Mouse (Mus musculus) lung, postnatal 0 days (tissue): ENCODE results near the gene 1500009L16Rik. TPM values are rescaled to one million over a fixed set of nuclear protein-coding genes. Genes with fewer than 3 reads are reported as not detected.
A peak's percentile ranks its signal among the peaks of the same experiment; 100 is the strongest.

Source experiments
- ATAC-seq: fragments of 200-750 bp; cut with Nextera tagmentation; 2 replicates; pipeline ENCODE4 v1.8.0; 2017; ENCODE audit warnings: moderate library complexity
- DNase-seq: peaks from one replicate; pipeline ENCODE4 v3.0.0-alpha.2; 2016; ENCODE audit warnings: low spot score
- H3K27ac ChIP-seq: fragments of 300-500 bp; sonication (generic); 2 replicates; pipeline ENCODE4 v1.5.1; 2014; ENCODE audit warnings: antibody characterized with exemption, mild to moderate bottlenecking, low read length, mixed read lengths
- H3K27me3 ChIP-seq: fragments of 300-500 bp; sonication (generic); replicated peaks from 2 replicates; pipeline ENCODE4 v1.6.1; 2014; ENCODE audit warnings: low read length, mixed read lengths; ENCODE audit not compliant: insufficient read depth
- H3K36me3 ChIP-seq: fragments of 300-500 bp; sonication (generic); 2 replicates; pipeline ENCODE4 v1.6.1; 2014; ENCODE audit warnings: low read length, mixed read lengths; ENCODE audit not compliant: insufficient read depth
- H3K4me1 ChIP-seq: fragments of 300-500 bp; sonication (generic); 2 replicates; pipeline ENCODE4 v1.6.1; 2014; ENCODE audit warnings: antibody characterized with exemption, low read depth, low read length, mixed read lengths; ENCODE audit not compliant: insufficient read depth
- H3K4me2 ChIP-seq: fragments of 300-500 bp; sonication (generic); replicated peaks from 2 replicates; pipeline ENCODE4 v1.6.1; 2014; ENCODE audit warnings: low read depth, mild to moderate bottlenecking, low read length, moderate library complexity, mixed read lengths
- H3K4me3 ChIP-seq: fragments of 300-500 bp; sonication (generic); 2 replicates; pipeline ENCODE4 v1.5.1; 2014; ENCODE audit warnings: low read depth, low read length
- H3K9ac ChIP-seq: fragments of 300-500 bp; sonication (generic); replicated peaks from 2 replicates; pipeline ENCODE4 v1.6.1; 2014; ENCODE audit warnings: low read depth, mild to moderate bottlenecking
- H3K9me3 ChIP-seq: fragments of 300-500 bp; sonication (generic); 2 replicates; pipeline ENCODE4 v1.6.1; 2016; ENCODE audit warnings: low read length, mixed read lengths
- CTCF ChIP-seq: IDR thresholded peaks from 2 replicates; pipeline ENCODE4 v1.5.1; 2016; ENCODE audit warnings: antibody characterized with exemption, mild to moderate bottlenecking
- EP300 ChIP-seq: IDR thresholded peaks from 2 replicates; pipeline ENCODE4 v1.6.1; 2016; ENCODE audit warnings: antibody characterized with exemption, mild to moderate bottlenecking, control low read depth
- WGBS: fragments of 180-500 bp; shearing (Covaris S2); extraction: QIAGEN DNeasy Blood & Tissue Kit; methylation state at CpG from one replicate; pipeline ENCODE4 v1.1.7; 2014; 5-methylcytosine and 5-hydroxymethylcytosine counted together
- polyA plus RNA-seq: library from polyadenylated mRNA; unstranded; fragments of >200 nt; fragmentation: Nextera tagmentation; extraction: Ambion mirVana; gene quantifications from 2 replicates; pipeline ENCODE4 v1.2.1, GENCODE M21; 2015

Gene 1500009L16Rik
- polyA plus RNA-seq, 1 experiment from 2014 or later, result 21.5 TPM

GRCm38 (mm10) chr10:83709920-83710319 lies 12.7 kb upstream of the 1500009L16Rik start:
- Histone ChIP-seq H3K4me2 (no peak overlapping the region), H3K4me3 (no peak overlapping the region), H3K36me3 (no peaks in the 10 kb centered on the region), H3K27ac (no peak overlapping the region), H3K9ac (no peak overlapping the region), H3K27me3 (no peaks in the 10 kb centered on the region), H3K4me1 (no peaks in the 10 kb centered on the region), H3K9me3 (no peaks in the 10 kb centered on the region)
- DNase-seq (no peak), ATAC-seq (no peak)
- TF ChIP-seq EP300, result no peak
- no peak for TF ChIP-seq CTCF
- 57% methylated on average over 3 of the region's 3 CpGs for WGBS

GRCm38 (mm10) chr10:83711769-83712168 lies 10.9 kb upstream of the 1500009L16Rik start:
- H3K4me1 ChIP-seq, result no peaks in the 10 kb centered on the region
- no peaks in the 10 kb centered on the region for H3K9me3 ChIP-seq
- H3K36me3 ChIP-seq, result no peaks in the 10 kb centered on the region
- H3K27ac ChIP-seq, result no peak overlapping the region
- H3K4me3 ChIP-seq, result no peak overlapping the region
- H3K27me3 ChIP-seq, result no peaks in the 10 kb centered on the region
- no peak overlapping the region for H3K4me2 ChIP-seq
- ATAC-seq (no peak), DNase-seq (no peak)
- TF ChIP-seq EP300 (no peak), CTCF (no peak)
- H3K9ac ChIP-seq, result no peak overlapping the region
- 62% methylated on average over 10 of the region's 10 CpGs for WGBS

- Histone ChIP-seq H3K36me3 (no peaks in the 10 kb centered on the region), H3K9ac (no peak overlapping the region), H3K4me2 (no peak overlapping the region), H3K9me3 (no peaks in the 10 kb centered on the region), H3K4me1 (0 out of 2 replicates have a peak, but pooled peaks cover 4% of the 10 kb centered on the region), H3K4me3 (no peak overlapping the region), H3K27me3 (no peaks in the 10 kb centered on the region), H3K27ac (no peak overlapping the region)
- ATAC-seq (no peak), DNase-seq (no peak)
- WGBS, result 76% methylated on average over 12 of the region's 12 CpGs
- TF ChIP-seq CTCF (no peak), EP300 (no peak)
Measured at GRCm38 (mm10) chr10:83718855-83719474, 3.7 kb upstream of the 1500009L16Rik start.

- Histone ChIP-seq H3K4me2 (peak overlapping the region; percentile 91), H3K9ac (no peak overlapping the region), H3K4me3 (peak overlapping the region; percentile 63), H3K27me3 (no peaks in the 10 kb centered on the region), H3K9me3 (no peaks in the 10 kb centered on the region), H3K36me3 (no peaks in the 10 kb centered on the region), H3K4me1 (0 out of 2 replicates have a peak, but pooled peaks cover 4% of the 10 kb centered on the region), H3K27ac (0 out of 2 replicates have a peak overlapping the region, but pooled peaks have one; percentile 14)
- 0% methylated on average over 20 of the region's 23 CpGs for WGBS
- TF ChIP-seq EP300, result no peak
- TF ChIP-seq CTCF, result no peak
- ATAC-seq (peak; percentile 30), DNase-seq (peak; percentile 16)
Measured at GRCm38 (mm10) chr10:83723055-83723454, 390 bp downstream of the 1500009L16Rik start.

GRCm38 (mm10) chr10:83724351-83725059 lies 1.8 kb downstream of the 1500009L16Rik start:
- WGBS, result 89% methylated on average over 15 of the region's 15 CpGs
- DNase-seq (peak; percentile 16), ATAC-seq (no peak)
- Histone ChIP-seq H3K27ac (no peak overlapping the region), H3K27me3 (no peaks in the 10 kb centered on the region), H3K9ac (no peak overlapping the region), H3K4me2 (no peak overlapping the region), H3K9me3 (no peaks in the 10 kb centered on the region), H3K4me1 (0 out of 2 replicates have a peak, but pooled peaks cover 4% of the 10 kb centered on the region), H3K36me3 (no peaks in the 10 kb centered on the region), H3K4me3 (no peak overlapping the region)
- TF ChIP-seq CTCF (peak; percentile 52), EP300 (no peak)

- H3K4me3 ChIP-seq, result no peak overlapping the region
- 0 out of 2 replicates have a peak overlapping the region, but pooled peaks have one; percentile 3 for H3K9ac ChIP-seq
- no peaks in the 10 kb centered on the region for H3K9me3 ChIP-seq
- 0 out of 2 replicates have a peak, but pooled peaks cover 4% of the 10 kb centered on the region for H3K4me1 ChIP-seq
- peak; percentile 79 for ATAC-seq
- H3K27me3 ChIP-seq, result no peaks in the 10 kb centered on the region
- peak; percentile 77 for DNase-seq
- no peak overlapping the region; the same call in 1 of the 2 replicates for H3K4me2 ChIP-seq
- TF ChIP-seq CTCF, result no peak
- no peak for TF ChIP-seq EP300
- peak overlapping the region; percentile 43; the same call in 1 of the 2 replicates for H3K27ac ChIP-seq
- no peaks in the 10 kb centered on the region for H3K36me3 ChIP-seq
- 51% methylated on average over 11 of the region's 11 CpGs for WGBS
Measured at GRCm38 (mm10) chr10:83726164-83726563, 3.5 kb downstream of the 1500009L16Rik start.
